Mouse (Mus musculus): ENCODE data around the gene Fam174a.

DNA sequence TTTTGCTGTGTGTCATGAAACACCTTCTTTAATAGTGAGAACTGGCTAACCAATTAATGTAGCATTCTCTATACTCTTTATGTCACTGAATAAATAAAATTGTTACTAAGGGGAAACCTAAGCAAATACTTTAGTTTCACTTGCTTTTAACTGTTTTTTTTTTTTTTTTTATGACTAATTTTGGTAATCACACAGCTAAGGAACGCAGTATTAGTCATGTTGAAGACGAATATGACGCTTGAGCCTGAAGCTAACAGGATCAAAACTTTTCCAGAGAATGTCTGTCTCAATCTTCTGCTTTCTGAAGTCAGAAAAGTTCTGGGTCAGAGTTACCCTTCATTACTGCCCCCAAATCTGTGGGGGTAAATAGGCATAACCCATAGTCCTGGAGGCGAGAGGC, 54.3 kb downstream of the Fam174a start:
- no peak for TF ChIP-seq POLR2A (IDR thresholded peaks at IDR 0.05; ENCODE audit: low read depth, low read length)
- no peak for TF ChIP-seq CTCF (IDR thresholded peaks at IDR 0.05; ENCODE audit: extremely low read depth, insufficient read length, insufficient replicate concordance, low read depth, low read length)
